Mouse (Mus musculus): ENCODE data around the gene Sdr39u1.

Gene Sdr39u1

GRCm38 (mm10) chr14:55855101-55855561 is 45.0 kb downstream of the Sdr39u1 start:
- DNase-seq (ENCODE audit: low spot score in 2 of 2) = no peak

GRCm38 (mm10) chr14:55854406-55855100 is 45.5 kb downstream of the Sdr39u1 start:
- DNase-seq (ENCODE audit: low spot score in 2 of 2) = no peak

GRCm38 (mm10) chr14:55853621-55854285 is 46.3 kb downstream of the Sdr39u1 start, which contains the start of gene Nynrin:
Gene Nynrin (plus strand): TSS chr14:55854010.
- no peak for DNase-seq (ENCODE audit: low spot score in 2 of 2)

DNA sequence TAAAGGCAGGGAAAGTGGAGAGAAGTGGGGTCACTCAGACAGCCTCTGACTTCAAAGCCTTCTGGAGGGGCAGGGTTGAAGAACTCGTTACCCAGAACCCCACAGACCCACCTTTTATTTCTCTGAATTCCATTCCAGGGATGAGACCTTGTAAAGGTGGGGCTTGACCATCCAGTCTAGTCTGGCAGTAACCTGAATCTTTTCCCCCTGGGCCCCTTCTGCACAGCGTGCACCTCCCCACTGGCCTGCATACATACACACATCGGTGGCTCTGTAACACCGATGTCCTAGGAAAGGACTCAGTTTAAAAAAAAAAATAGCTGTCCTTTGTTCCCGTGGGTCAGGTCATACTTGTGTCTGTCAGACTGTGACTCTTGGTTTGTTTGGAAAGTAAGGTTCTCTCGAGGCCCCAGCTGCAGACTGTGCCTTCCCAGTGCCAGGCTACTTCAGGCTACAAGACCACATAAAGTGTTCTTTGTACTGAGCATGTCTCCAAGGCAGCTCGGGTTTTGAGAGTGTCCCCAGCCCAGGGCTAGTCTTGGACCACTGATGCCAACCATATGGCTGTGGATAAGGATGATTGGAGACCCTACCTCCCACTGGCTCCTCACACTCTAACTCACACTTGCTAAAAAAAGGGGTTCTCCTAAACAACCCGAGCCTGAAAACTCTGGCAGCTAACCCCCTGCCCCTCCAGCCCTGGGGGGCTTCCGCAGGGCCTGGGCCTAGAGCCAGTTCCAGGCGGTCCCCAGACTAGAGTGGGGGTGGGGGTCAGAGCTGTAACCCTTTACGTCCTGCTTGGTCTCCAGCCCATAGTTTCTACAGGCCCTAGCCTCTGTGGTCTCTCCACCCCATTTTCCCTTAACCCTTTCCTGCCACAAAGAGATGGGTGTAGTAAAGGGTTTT is 47.2 kb downstream of the Sdr39u1 start:
- DNase-seq (ENCODE audit: low spot score in 2 of 2) = no peak

GRCm38 (mm10) chr14:55850885-55851284 is 49.2 kb downstream of the Sdr39u1 start:
- no peak for DNase-seq (ENCODE audit: low spot score in 2 of 2)

Data from right cerebral cortex, postnatal 36 days (tissue).